Mouse (Mus musculus): ENCODE data around the gene Ccdc130. TPM values are rescaled to one million over a fixed set of nuclear protein-coding genes. Genes with fewer than 3 reads are reported as not detected.

Ccdc130 gene
- total RNA-seq (2015) (18.7 and 22.8 TPM in 2 replicates), total RNA-seq (2017) (17.8 and 22.5 TPM in 2 replicates)

DNA sequence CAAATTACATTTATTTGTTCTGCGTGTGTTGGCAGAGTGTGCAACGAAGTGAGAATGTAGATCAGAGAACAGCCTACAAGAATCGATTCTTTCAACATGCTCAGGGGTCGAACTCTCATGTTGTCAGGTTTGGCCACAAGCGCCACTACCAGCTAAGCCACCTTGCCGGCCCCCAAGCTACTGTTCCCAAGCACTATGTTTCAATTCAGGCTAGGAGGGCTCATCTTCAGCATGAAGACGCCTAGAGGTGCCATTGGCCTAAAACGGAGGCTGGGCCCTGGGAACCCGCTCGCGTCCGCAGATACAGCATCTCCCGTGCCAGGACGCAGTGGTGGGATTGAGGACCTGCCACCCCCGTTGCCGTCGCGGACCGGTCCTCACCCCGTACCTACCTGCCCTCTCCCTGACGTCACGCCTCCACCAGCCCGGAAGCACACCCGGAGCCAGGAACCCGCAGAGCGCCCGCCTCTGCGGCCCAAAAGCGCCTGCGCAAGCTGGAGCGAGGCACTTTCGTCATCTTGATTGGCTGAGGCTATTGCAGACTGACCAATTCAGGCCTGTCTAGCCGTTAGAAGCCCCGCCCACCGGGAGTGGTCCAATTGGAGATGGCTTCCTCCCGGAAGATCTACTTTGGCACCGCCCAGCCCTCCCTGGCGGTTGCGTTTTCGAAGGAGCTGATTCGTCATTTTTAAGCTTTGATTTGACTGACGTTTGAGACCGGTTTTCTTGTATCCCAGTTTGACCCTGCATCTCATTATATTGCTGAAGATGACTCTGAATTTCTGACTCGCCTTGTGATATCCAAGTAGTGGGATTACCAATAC lies at the start of gene Ccdc130:
Ccdc130 (minus strand) TSS at position 431 of the 824 bp plus-strand sequence.
- peak; percentile 97 for ATAC-seq (ENCODE audit: poor library complexity, severe bottlenecking)

DNA sequence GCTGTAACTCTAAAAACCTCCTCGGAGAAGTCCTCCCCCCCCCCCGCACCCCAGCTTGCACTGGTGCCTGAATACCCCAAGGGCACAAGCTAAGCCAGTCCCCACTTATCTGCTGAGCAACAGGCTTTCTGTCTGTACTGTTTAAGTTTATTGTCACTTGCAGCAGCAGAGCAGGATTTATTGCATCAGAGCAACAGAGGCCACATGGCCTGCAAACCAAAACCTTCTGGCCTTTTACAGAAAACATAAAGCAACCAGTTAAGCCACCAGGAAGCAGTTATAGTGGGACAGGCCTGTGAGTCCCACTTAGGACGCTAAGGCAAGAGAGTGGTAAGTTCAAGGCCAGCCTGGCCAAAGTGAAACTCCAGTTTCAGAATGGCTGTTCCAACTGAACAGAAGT lies 38.2 kb upstream of the Ccdc130 start:
- no peak for ATAC-seq (ENCODE audit: poor library complexity, severe bottlenecking)

DNA sequence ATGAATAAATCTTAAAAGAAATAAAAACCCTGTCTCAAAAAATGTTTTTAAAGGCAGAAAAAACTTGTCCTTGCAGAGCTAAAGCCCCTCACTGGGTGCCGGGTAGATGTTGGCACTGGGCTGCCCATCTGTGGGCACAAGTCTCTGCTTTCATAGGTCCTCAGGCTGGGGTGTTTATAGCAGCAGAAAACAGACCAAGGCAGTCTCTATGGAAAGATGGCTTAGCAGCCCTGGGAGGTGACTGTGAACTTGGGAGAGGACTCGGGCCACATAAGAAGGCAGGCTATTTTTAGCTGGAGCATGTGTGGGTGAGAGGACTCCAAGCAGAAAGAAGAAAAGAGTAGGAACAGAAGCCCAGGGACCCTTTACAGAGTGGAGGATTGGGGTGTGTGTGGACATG lies 33.8 kb upstream of the Ccdc130 start:
- ATAC-seq (ENCODE audit: poor library complexity, severe bottlenecking): no peak

GRCm38 (mm10) chr8:84297029-84297785 lies 27.0 kb upstream of the Ccdc130 start:
- no peak for ATAC-seq (ENCODE audit: poor library complexity, severe bottlenecking)

DNA sequence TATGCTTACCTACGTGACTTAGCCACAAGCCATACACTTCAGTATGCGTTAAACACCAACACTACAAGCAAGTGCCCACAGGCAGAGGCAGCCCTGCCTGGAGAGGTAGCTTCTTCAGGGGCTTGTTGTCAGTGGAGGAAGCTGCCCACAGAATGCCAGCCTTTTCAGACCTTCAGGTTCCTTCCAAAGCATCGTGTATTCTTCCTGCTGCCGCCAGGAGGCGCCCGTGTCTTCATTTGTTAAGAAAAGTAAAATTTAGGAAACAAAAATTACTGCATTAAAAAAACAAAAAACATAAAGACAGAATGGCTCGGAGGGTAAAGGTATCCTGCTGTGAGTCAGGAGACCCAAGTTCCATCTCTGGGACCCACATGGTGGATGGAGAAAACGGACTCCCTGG lies 21.5 kb upstream of the Ccdc130 start:
- no peak for ATAC-seq (ENCODE audit: poor library complexity, severe bottlenecking)

DNA sequence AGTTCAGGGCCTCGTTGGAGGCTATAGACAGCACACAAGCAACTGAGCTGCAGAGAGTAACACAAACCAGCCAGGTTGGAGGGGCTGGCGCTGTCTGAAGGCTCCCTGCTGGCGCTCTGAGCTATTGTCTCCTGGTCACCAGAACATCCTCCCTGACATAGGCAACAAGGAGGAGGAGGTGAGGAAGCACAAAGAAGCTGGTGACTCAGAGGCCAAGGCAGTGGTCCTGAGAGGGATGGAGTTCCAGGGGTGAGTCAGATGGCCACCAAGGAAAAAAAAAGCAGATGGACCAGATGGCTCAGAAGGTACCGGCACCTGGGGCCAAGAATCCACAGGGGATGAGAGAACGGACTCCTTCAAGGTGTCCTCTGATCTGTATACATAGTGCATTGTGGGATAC lies 20.9 kb upstream of the Ccdc130 start:
- no peak for ATAC-seq (ENCODE audit: poor library complexity, severe bottlenecking)

- 0 out of 2 replicates have a peak, but pooled peaks have one; percentile 45 for ATAC-seq (ENCODE audit: poor library complexity, severe bottlenecking)
These were observed 18.7 kb upstream of the Ccdc130 start for GRCm38 (mm10) chr8:84288892-84289291.

DNA sequence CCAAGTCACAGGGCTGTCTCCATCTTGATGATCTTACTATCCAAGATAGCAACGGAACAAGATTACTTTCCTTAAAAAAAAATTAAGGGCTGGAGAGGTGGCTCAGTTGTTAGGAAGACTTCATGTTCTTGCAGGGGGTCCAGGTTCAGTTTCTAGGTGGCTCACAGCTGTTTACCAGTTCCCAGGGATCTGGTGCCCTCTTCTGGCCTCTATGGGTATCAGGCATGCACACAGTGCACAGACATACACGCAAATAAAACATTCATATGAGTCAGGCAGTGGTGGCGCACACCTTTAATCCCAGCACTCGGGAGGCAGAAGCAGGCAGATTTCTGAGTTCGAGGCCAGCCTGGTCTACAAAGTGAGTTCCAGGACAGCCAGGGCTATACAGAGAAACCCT lies 15.5 kb upstream of the Ccdc130 start:
- peak; percentile 73 for ATAC-seq (ENCODE audit: poor library complexity, severe bottlenecking)

- ATAC-seq (ENCODE audit: poor library complexity, severe bottlenecking): no peak
These were observed 14.5 kb upstream of the Ccdc130 start for GRCm38 (mm10) chr8:84284608-84285063.

GRCm38 (mm10) chr8:84280777-84281176 lies 10.6 kb upstream of the Ccdc130 start:
- no peak for ATAC-seq (ENCODE audit: poor library complexity, severe bottlenecking)

DNA sequence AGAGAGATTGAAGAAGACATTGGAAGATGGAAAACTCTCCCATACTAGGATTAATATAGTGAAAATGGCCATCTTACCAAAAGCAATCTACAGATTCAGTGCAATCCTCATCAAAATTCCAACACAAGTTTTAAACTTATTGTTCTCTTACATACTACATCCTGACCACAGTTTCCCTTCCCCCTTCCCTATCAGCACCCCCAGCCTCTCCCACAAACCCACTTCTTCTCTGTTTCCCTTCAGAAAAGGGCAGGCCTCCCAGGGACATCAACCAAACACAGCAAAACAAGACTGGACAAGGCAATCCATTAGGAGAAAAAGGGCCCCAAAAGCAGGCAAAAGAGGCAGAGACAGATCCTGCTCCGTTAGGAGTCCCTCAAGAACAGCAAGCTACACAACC lies 6.3 kb upstream of the Ccdc130 start:
- ATAC-seq (ENCODE audit: poor library complexity, severe bottlenecking): peak; percentile 62

GRCm38 (mm10) chr8:84273968-84274367 lies 3.8 kb upstream of the Ccdc130 start:
- no peak for ATAC-seq (ENCODE audit: poor library complexity, severe bottlenecking)

GRCm38 (mm10) chr8:84272302-84272701 lies 2.1 kb upstream of the Ccdc130 start:
- no peak for ATAC-seq (ENCODE audit: poor library complexity, severe bottlenecking)

DNA sequence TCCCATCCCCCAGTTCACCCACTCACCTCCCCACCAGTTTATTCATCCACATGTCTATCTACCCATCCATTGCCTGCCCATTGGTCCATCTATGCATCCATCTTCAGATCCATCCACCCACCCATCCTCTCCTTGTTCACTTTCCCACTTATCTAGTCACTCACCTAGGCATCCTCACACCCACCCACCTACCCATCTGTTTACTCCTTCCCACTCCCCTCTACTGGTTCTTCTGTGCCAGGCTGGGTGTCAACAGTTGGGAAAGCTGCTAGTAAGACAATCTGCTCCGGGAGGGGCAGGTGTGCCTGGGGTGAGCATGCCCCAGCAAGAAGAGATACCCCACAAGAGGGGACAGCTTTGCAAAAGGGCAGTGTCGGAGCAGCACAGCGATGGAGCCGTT lies 9.1 kb downstream of the Ccdc130 start:
- ATAC-seq (ENCODE audit: poor library complexity, severe bottlenecking): no peak

- ATAC-seq (ENCODE audit: poor library complexity, severe bottlenecking): peak; percentile 91
These were observed 13.2 kb downstream of the Ccdc130 start, which contains the start of gene Mri1 for GRCm38 (mm10) chr8:84256822-84257610. Gene Mri1 (minus strand): TSS chr8:84257326.

DNA sequence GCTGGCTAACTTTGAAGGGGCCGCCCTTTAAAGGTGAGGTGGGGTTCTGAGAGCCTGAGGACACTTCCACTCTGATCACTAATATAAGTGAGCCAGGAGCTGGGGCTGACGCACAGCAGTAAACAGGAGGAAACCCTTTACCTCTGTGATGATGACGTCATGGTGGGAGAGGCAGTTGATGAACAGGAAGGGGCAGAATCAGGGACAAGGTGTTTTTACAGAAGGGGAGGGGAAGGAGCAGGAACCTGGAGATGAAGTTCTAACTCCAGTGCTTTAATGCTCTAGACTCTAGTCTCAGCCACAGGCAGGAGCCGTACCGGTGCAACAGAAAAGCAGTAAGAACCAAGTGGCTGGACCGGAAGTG lies 13.7 kb downstream of the Ccdc130 start:
- ATAC-seq (ENCODE audit: poor library complexity, severe bottlenecking): peak; percentile 55

GRCm38 (mm10) chr8:84255858-84256257 lies 14.3 kb downstream of the Ccdc130 start:
- ATAC-seq (ENCODE audit: poor library complexity, severe bottlenecking): no peak

DNA sequence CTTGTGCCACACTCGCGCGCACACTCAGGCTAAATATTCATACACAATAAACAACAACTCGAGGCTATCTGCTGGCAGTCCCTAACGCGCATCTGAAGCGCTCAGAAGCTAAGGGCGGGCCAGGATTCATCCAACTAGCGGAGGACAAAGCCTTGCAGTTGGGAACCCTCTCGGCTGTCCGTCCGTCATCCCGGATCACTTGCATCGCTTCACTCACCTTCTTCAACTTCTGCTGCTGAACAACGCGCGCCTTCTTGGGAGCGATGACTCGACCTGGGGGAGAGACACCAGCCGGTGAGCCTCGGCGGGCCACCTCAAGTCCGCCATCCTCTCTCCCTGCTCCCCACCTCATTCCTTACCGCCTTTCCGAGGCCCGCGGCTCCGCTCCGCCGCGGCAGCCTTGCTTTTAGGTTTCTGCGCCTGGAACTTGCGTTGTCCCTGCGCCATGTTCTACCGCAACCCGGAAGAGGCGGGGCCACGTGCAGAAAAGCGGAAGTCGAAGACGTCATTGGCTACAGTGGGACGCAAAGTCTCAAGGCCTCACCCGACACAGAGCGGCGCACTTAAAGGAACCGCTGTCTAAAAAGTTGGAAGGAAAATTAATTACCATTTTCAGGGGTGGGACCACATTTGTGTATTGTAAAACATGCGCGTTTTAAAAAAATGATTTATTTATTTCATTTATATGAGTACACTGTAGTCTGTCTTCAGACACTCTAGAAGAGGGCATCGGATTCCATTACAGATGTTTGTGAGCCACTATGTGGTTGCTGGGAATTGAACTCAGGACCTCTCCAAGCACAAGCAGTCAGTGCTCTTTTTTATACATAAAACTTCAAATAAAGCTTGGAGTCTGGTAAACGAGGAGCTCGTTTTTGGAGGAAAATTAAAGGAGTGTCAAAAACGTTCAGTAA lies 20.7 kb downstream of the Ccdc130 start, which contains the start of gene D8Ertd738e:
D8Ertd738e (minus strand) TSS at position 463 of the 914 bp plus-strand sequence.
- ATAC-seq (ENCODE audit: poor library complexity, severe bottlenecking): peak; percentile 99

GRCm38 (mm10) chr8:84241821-84242220 lies 28.4 kb downstream of the Ccdc130 start:
- no peak for ATAC-seq (ENCODE audit: poor library complexity, severe bottlenecking)

- no peak for ATAC-seq (ENCODE audit: poor library complexity, severe bottlenecking)
These were observed 29.0 kb downstream of the Ccdc130 start for GRCm38 (mm10) chr8:84241167-84241566.
